Mouse (Mus musculus) 3134 (cell line): ENCODE data around the gene H2-DMb2.

ENCODE experiments used
- DNase-seq: peaks from one replicate; pipeline ENCODE4 v3.0.0-alpha.2; 2011; ENCODE audit warnings: low spot score; ENCODE audit not compliant: insufficient read length; ENCODE audit errors: extremely low read depth

Gene H2-DMb2

DNA sequence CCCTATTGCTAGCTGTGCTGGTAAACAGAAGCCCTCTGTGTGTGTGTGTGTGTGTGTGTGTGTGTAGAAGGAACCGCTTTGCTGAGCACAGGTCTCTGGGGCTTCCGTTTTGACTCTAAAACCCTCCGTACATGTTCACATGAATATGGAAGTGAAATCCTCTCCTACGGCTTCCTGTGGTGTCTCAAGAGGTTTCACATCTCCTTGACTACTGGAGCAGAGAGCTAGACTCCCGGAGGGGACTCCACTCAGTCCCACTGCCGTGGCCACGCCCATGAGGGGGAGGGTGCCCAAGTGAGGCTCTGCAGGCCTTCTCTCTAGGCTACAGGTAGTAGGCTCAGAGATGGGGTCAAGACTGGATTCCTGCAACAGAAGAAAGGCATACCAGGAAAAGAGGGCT, at the start of gene H2-DMb2:
H2-DMb2 (plus strand) TSS at position 275 of the 400 bp plus-strand sequence.
- DNase-seq, result no peak

DNA sequence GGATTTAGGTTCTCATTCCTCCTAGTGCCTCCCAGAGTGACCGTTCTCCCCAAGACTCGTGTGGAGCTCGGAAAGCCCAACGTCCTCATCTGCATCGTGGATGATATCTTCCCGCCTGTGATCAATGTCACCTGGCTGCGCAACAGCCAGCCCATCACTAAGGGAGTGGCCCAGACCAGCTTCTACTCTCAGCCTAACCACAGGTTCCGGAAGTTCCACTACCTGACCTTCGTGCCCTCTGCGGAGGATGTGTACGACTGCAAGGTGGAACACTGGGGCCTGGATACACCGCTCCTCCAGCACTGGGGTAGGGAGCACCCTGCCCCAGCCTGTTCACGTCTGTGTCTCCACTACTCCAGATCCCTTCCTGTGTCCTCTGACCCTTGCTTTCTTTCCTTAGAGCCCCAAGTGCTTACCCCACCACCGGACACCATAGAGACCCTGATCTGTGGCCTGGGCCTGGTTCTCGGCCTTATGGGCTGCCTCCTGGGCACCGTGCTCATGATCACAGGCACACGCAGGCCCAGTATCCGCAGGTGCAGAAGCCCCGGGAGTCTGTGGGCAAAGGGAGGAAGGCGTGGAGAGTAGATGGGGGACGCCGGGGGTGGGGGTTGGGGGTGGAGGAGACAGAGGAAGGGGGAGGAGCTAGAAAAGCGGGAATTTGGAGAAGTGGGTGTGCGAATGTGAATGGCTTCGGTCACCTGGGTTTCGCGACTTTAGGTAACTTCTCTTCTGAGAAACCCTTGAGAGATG, 48.6 kb upstream of the H2-DMb2 start:
- no peak for DNase-seq

DNA sequence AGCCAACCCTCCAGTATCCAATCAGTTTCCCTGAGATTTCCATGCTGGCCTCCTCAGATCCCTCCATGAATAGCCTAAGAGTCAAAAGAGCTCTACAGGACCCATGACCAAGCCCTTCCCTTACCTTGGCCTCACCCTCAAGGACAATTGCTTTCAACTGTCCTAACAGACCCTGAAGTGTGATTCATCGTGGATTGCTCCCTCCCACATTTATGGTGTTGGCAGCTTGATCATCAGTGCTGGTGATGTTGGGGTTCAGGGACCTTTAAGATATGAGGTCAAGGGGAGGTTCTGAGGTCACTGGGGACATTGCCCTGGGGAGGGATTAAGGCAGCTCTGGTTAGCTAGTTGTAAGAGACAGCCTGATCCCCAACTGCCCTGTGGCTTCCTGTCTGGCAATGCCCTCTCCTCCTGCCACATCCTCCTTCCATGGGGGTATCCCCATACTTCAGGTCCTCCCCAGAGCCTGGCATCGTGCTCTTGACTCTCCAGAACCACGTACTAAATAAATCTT, 46.6 kb upstream of the H2-DMb2 start:
- DNase-seq, result no peak

DNA sequence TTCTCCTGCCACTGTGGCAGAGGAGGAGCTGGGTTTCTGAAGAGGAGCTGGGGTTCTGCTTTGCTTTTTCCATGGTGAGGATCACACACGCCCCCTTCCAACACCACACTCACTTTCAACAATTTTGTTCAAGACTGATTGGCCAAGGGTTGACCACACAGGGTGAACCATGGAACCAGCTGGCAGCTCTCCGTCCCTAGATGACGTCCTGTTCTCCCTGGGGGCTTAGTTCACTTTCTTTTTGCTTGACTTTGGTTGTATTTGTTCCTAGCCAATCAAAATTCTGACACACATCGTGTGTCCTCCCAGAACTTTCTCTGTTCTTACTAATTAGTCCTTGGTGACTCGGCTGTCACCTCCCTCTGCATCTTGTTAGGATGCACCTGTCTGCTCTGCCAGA, 45.8 kb upstream of the H2-DMb2 start:
- DNase-seq, result no peak

DNA sequence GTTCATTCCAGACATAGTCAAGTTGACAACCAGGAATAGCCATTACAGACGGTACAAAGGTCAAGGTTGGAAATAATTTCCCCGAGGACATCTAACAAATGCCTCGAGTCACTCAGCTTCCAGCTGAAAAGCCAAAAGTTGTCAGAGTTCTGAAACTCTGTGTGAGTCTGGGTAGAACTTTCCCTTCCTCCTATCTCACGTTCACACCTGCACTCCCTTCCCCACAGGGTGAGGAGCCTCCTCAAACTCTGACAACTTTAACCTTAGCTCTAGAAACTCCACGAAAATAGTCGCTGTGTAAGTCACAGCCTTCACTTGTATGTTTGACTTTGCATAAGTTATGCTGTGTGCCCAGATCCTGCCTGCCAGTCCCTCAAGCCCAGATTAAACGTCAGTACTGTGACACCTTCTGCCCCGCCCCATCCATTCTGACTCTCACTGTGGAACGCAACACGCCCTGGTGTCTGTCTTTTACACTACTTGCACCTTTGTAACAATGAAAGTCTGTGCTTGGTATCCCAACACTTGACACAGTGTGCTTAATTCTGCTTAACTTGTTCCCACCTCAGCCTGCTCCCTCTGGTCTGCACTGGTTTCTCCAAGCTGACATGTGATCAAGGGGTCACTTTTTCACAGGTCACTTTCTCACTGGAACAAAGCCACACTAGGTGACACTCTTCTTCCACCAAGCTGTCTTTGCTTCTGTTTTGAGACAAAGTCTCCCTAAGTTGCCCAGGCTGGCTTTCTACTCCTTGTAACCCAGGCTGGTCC, 44.2 kb upstream of the H2-DMb2 start:
- DNase-seq, result no peak

DNA sequence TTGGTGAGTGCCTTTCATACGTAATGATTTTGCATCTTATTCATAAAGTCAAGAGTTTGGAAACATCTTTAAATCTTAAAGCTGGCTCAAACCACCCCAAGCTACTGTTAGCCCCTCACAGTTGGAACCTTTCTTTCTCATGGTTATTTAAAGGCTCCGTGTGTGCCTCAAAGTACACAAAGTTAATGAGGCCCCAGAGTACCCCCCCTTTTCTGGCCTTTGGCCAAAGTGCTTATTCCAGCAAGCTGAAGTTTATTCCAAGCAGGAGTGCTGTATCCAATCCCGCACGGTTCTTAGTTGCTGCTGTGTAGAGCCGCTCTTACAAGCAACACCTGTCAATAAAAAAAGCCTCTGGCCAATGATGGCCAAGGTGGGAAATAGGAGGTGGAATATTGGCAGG, 43.6 kb upstream of the H2-DMb2 start:
- DNase-seq, result no peak

DNA sequence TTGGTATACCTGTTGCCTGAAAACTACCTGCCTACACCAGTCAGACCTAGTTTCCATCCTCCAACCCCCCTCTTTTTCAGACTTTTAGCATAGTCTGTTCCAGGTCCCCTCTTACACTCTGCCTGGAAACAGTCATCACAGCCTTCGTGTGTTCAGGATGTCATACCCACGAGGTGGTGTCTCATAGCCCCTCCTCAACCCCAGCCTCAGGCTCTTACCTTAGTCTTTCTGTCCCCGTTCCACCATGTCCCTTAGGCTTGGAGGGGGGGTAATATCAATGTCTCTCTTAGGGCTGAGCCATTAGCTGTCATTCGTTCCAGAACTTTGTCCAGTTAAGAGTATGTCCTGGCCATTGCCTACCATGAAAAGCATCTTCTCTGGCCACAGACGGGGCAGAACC, 41.9 kb upstream of the H2-DMb2 start:
- no peak for DNase-seq

DNA sequence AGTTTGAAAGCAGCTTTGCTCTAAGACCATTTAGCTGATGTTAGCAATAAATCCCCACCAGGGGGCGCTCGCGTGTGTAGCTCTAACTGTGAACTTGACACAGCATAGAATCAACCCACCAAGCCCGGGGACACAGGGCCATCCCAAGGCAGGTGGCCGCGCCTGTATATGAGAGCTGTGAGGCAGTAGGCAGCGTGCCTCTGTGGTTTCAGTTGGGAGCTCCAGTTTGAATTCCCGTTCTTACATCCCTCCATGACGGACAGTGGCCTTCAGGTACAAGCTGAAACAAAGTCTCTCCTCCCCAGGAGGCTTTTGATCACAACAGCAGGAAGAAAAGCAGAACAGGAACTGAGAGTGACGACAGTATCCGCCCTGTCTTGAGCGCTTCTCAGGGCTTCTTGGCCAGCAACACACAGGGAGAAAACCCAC, 41.5 kb upstream of the H2-DMb2 start:
- DNase-seq, result peak; percentile 72

DNA sequence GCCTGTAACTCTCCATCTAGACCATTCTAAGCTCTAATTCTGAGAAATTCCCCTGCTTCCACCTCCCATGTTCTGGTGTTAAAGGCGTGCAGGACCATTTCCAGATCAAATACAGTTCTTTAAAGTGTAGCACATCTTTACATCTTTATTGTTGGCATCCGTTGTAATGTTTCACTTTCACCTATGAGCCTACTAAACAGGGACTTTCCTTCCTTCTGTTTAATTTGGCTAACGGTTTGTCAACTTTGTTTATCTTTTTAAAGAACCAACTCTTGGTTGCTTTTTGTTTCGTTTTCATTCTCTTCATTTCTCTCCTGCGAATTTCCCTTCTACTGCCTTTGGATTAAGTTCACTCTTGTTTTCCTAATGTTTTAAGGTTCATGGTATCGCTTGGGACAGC, 40.3 kb upstream of the H2-DMb2 start:
- no peak for DNase-seq

DNA sequence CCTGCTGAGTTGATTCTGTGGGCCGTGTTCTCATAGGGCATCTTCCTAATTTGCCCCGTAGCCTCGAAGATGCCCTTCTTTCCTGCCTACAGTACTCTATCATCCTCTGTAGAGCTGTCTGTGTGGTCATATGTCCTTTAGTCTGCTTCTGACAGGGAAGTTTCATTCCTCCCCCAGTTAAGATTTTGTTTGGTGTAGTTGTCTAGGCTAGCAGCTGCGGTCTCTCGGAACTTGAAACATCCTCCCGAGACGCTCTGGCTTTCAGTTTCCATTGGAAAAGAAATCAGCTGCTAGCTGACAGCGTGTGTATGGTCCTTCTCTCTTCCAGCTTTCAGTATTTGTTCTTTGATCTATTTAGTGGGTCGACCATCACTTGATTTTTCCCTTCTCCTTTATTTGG, 38.3 kb upstream of the H2-DMb2 start:
- DNase-seq, result no peak

DNA sequence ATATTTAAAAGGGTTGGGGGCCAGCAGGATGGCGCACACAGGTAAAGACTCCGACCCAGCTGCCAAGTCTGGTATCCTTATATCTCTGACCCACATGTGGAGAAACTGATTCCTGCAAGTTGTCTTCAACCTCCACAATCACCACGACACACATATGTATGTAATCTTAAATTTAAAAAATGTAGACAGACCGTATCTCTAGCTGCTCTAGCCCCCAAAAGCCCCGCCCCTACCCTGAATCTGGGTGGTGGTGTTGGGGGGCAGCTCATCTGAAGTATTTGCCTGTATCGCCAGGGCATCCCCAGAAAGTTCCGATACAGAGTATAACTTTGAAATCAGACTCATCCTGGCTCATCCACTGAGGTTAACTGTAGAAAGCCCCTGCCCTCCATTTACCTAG, 36.6 kb upstream of the H2-DMb2 start:
- no peak for DNase-seq

DNA sequence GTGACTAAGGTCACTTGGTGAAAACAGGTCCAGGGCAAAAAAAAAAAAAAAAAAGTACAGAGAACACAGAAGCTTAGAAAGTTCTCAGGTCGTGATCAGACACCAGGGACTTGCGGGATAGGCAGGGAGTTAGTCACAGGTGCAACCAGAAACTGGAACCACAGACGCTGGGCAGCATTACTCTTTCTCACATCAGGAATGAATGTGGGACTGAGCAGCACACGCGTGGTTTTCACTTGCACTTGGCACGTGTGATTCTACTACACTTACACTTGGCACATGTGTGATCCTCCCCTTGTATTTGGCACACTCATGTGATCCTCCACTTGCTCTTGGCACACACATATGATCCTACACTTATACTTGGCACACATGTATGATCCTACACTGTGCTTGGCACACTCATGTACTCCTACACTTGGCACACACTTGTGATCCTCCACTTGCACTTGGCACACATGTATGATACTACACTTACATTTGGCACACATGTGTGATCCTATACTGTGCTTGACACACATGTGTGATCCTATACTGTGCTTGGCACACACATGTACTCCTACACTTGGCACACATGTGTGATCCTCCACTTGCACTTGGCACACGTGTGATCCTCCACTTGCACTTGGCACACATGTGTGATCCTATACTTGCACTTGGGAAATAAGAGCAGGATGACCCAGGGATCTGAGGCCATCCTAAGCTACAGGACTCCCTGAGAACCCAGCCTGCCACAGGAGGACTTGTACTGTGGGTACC, 35.8 kb upstream of the H2-DMb2 start:
- DNase-seq, result no peak

DNA sequence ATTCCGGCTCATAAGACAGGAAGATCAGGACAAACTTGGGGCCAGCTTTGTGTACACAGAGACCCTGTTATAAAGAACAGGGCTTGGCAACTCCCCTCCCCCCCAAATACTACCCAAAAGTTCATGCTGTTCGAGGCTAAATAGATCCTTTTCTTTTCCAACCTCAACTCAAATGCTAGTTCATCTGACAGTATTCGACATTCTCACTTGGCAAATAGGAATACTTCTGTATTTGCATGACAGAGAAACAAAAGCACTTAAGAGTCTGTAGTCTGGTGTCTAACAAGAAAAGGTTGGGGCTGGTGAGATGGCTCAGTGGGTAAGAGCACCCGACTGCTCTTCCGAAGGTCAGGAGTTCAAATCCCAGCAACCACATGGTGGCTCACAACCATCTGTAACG, 34.6 kb upstream of the H2-DMb2 start:
- DNase-seq, result no peak

DNA sequence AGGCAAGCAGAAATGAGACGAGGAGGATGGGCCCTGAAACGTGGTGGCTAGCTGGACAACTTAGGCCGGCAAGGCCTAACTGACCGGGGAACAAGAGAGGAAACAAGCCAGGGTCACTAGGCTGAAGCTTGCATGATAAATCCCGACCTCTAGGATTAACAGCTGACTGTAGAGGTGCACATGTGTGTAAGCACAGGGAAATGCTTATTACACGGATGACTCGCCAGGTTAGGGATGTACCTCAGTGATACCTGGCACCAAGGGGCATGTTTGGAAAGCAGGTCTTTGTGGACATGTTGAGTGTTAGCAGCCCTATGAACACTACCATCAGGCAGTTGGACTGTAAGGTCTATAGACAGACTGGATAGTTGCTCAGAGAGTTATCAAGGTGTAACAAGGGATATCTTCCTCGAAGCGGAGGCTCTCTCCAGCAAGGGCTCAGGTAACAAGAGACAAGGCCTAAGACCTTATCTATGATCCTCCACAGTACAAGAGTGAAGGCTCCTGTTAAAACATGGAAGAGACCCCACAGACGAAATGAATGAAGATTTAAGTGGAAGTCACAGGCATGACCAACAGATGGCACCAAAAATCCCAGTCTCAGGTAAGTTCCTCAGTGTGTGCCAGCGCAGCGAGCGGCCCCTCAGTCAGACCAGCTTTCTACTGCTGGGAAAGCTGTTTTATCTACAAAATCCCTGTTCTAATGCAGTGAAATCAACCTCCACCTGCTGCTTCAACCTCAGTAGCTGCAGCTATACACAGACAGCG, 33.9 kb upstream of the H2-DMb2 start:
- no peak for DNase-seq

DNA sequence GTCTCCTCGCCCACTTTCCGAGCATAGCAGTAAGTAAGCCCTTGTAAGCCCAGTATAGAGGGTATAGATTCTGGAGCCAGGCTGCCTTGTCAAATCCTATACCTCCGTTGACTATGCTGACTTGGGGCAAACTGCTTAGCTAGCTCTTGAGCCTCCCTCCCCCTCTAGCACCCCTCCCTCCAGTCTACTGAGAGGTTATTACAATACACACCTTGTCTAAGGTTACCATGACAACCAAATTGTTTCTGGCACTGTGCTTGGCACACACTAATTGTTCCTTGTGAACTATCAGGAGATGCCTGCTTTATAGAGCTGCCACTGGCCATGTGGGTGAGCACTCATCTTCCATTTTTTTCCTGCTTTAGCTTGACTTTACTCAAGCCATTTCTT, 33.3 kb upstream of the H2-DMb2 start:
- no peak for DNase-seq

DNA sequence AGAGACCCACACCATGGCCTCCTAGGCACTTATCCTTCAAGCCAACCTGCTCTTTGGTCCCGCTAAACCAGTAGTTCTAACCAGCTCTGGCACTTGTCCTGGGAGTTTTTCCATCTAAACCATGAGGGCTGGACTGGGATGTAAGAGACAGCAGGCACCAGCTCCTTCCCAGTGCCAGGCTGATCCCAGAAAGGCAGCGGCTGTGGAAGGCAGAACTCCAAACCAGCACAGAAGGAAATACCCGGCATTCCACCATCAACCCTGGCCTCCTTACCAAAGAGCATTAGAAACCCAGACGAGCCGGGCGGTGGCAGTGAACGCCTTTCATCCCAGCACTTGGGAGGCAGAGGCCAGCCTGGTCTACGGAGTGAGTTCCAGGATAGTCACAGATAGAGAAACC, 32.8 kb upstream of the H2-DMb2 start:
- DNase-seq, result no peak

DNA sequence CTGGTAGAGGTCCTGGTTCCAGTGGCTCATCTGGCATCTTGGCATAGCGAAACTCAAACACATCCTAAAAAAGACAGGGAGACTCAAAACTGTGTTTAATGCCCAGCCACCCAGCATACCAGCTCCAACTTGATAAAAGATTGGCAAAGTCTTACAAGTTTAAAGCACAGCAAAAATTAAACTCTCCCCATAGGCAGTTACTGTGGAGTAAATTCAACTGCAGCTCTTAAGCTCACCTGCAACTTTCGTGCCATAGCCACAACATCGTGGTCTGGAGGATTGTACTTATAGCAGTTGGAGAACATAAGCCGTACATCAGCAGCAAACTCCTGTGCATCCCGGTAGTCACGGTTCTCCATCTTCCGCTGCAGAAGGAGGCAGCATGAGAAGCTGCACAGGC, 29.0 kb upstream of the H2-DMb2 start:
- DNase-seq, result no peak

DNA sequence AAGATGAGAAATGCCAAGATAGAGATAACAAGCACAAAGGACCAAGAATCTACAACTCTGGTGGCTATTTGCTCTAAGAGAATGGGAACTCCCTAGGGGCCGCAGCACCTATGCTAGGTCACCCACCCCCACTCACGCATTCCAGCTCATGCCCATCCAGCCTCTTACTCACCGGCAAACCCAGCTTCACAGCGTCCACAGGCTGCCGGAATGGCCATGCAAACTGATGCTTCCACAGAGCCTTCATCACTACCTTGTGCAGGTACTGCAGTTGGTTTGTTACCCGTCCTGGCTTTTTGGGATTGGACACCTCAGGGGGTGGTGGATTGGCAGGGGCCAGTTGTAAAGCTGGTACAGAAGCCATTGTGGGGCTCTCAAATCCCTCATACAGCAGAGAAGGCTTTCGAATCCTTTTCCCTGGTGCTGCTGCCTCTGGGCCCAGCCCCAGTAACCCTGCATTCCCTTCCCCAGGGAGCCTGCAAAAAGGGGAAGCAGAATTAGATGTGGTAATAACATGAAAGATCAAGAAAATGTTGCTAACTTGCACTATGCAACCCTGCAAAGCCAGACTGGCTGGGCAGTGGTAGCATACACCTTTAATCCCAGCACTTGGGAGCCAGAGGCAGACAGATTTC, 26.3 kb upstream of the H2-DMb2 start:
- peak; percentile 49 for DNase-seq

DNA sequence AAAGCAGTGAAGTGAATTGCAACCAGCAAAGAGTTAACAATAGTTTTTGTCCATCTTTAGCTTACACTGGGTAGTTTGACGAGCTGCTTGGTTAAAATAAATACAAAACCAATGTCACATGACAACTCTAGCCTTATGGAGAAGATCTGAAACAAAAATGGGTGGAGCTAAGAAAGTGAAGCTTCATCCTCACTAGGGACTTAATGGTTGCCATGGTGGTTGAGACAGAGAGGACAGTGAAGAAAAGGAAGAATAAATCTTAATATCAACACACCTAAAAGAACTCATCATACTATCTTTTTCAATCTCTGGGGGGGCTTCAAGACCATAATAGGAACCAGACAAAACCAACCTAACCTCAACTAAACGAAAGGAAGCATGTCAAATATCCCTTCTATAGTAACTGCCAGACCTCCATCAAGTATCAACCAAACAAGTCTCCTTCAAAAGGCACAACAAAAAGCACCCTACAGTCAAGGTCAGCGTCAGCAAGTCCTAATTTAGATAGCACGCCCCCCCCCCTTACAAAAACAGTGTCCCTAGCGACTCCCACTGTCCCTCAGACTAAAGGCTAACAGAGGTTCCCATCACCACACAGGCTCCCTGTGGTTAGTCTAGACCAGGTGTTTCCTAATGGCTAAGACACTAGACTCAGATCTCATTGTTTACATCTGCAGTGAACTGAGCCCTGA, 25.5 kb upstream of the H2-DMb2 start:
- DNase-seq, result peak; percentile 47
